Mouse (Mus musculus) urinary bladder, adult 18-20 months (tissue): ENCODE results near the gene Dtx3l.
"Not testable (repeated sequence)": the region's sequence is repeated elsewhere in the genome, so short reads cannot be mapped to it uniquely, and the experiment has no call there.

Source experiments
- DNase-seq, 2 experiments: peaks; one replicate each; pipeline ENCODE4 v3.0.0; 2022; ENCODE audit warnings: low spot score in 2 of 2, mixed read lengths in 2 of 2

The Dtx3l gene

GRCm38 (mm10) chr16:35924341-35924740, 14.6 kb downstream of the Dtx3l start:
- no peak for DNase-seq

GRCm38 (mm10) chr16:35923546-35924198, 15.3 kb downstream of the Dtx3l start:
- no peak for DNase-seq

- DNase-seq = no peak
Measured at GRCm38 (mm10) chr16:35922301-35922895, 16.6 kb downstream of the Dtx3l start.

- DNase-seq = no peak
Measured at GRCm38 (mm10) chr16:35921676-35922235, 17.2 kb downstream of the Dtx3l start.

GRCm38 (mm10) chr16:35918721-35919543, 20.0 kb downstream of the Dtx3l start:
- no peak for DNase-seq

GRCm38 (mm10) chr16:35914301-35914700, 24.6 kb downstream of the Dtx3l start:
- no peak for DNase-seq

GRCm38 (mm10) chr16:35913526-35913925, 25.4 kb downstream of the Dtx3l start:
- no peak for DNase-seq

GRCm38 (mm10) chr16:35911449-35911848, 27.5 kb downstream of the Dtx3l start:
- no peak for DNase-seq

GRCm38 (mm10) chr16:35907432-35908201, 31.3 kb downstream of the Dtx3l start:
- DNase-seq = no peak

GRCm38 (mm10) chr16:35906887-35907286, 32.1 kb downstream of the Dtx3l start:
- no peak for DNase-seq

GRCm38 (mm10) chr16:35905819-35906485, 33.0 kb downstream of the Dtx3l start:
- no peak for DNase-seq

GRCm38 (mm10) chr16:35905355-35905754, 33.6 kb downstream of the Dtx3l start:
- no peak for DNase-seq

- no peak for DNase-seq
Measured at GRCm38 (mm10) chr16:35904121-35904736, 34.7 kb downstream of the Dtx3l start.

GRCm38 (mm10) chr16:35903014-35903640, 35.8 kb downstream of the Dtx3l start:
- no peak for DNase-seq

- DNase-seq = no peak
Measured at GRCm38 (mm10) chr16:35900541-35900940, 38.4 kb downstream of the Dtx3l start.

- no peak for DNase-seq
Measured at GRCm38 (mm10) chr16:35894997-35895396, 44.0 kb downstream of the Dtx3l start.

- DNase-seq = not testable (repeated sequence)
Measured at GRCm38 (mm10) chr16:35891603-35892002, 47.3 kb downstream of the Dtx3l start.

GRCm38 (mm10) chr16:35890645-35891044, 48.3 kb downstream of the Dtx3l start:
- no peak for DNase-seq

- DNase-seq = no peak
Measured at GRCm38 (mm10) chr16:35888910-35889309, 50.0 kb downstream of the Dtx3l start.

GRCm38 (mm10) chr16:35888174-35888573, 50.8 kb downstream of the Dtx3l start:
- no peak for DNase-seq
